Mouse (Mus musculus) kidney, postnatal 25 days (tissue): ENCODE measurements around the gene Cbx1.
A peak's percentile ranks its signal among the peaks of the same experiment; 100 is the strongest.

ENCODE experiments used
- DNase-seq, 2 experiments: peaks; one replicate each; pipeline ENCODE4 v3.0.0; 2021; ENCODE audit warnings: mixed read lengths in 2 of 2

The Cbx1 gene

GRCm38 (mm10) chr11:96816979-96817378 lies 28.1 kb downstream of the Cbx1 start:
- no peak for DNase-seq

- no peak for DNase-seq
These were observed 29.3 kb downstream of the Cbx1 start for GRCm38 (mm10) chr11:96818128-96818710.

GRCm38 (mm10) chr11:96821956-96822355 lies 33.0 kb downstream of the Cbx1 start:
- DNase-seq, result no peak

GRCm38 (mm10) chr11:96822675-96823470 lies 33.9 kb downstream of the Cbx1 start:
- peak in 1 of 2 experiments; percentile 59 for DNase-seq

GRCm38 (mm10) chr11:96823471-96823837 lies 34.5 kb downstream of the Cbx1 start:
- DNase-seq, result peak in 1 of 2 experiments; percentile 46

- peak; percentile 92 to 97 for DNase-seq
These were observed 35.2 kb downstream of the Cbx1 start for GRCm38 (mm10) chr11:96823880-96824782.

GRCm38 (mm10) chr11:96824783-96825495 lies 36.0 kb downstream of the Cbx1 start:
- peak; percentile 76 to 90 for DNase-seq

- peak; percentile 68 to 73 for DNase-seq
These were observed 37.6 kb downstream of the Cbx1 start for GRCm38 (mm10) chr11:96826481-96826880.

GRCm38 (mm10) chr11:96827062-96827581 lies 38.2 kb downstream of the Cbx1 start:
- peak; percentile 40 to 68 for DNase-seq

- no peak for DNase-seq
These were observed 39.0 kb downstream of the Cbx1 start for GRCm38 (mm10) chr11:96827917-96828316.

- no peak for DNase-seq
These were observed 40.0 kb downstream of the Cbx1 start for GRCm38 (mm10) chr11:96828881-96829280.

GRCm38 (mm10) chr11:96829403-96829812 lies 40.5 kb downstream of the Cbx1 start:
- DNase-seq, result peak; percentile 91 to 95

GRCm38 (mm10) chr11:96829813-96830538 lies 41.0 kb downstream of the Cbx1 start, which contains the start of gene Nfe2l1:
TSS of gene Nfe2l1 (minus strand) at chr11:96829968.
- DNase-seq, result peak; percentile 99 to 100

- DNase-seq, result no peak
These were observed 41.8 kb downstream of the Cbx1 start for GRCm38 (mm10) chr11:96830539-96831216.

GRCm38 (mm10) chr11:96831516-96831915 lies 42.6 kb downstream of the Cbx1 start:
- DNase-seq, result peak; percentile 61 to 88

- DNase-seq, result no peak
These were observed 43.6 kb downstream of the Cbx1 start for GRCm38 (mm10) chr11:96832541-96832940.

- DNase-seq, result no peak
These were observed 44.0 kb downstream of the Cbx1 start for GRCm38 (mm10) chr11:96832973-96833372.

- DNase-seq, result no peak
These were observed 45.2 kb downstream of the Cbx1 start for GRCm38 (mm10) chr11:96834127-96834526.

- DNase-seq, result no peak
These were observed 48.4 kb downstream of the Cbx1 start for GRCm38 (mm10) chr11:96837298-96837697.

- DNase-seq, result no peak
These were observed 49.4 kb downstream of the Cbx1 start for GRCm38 (mm10) chr11:96838341-96838740.

GRCm38 (mm10) chr11:96839428-96839827 lies 50.5 kb downstream of the Cbx1 start:
- no peak for DNase-seq
